Mouse (Mus musculus) intestine, embryonic 14.5 days (tissue): ENCODE measurements around the gene Trmt10b. TPM values are rescaled to one million over a fixed set of nuclear protein-coding genes. Genes with fewer than 3 reads are reported as not detected.

Experiments used
- ATAC-seq: fragments of 200-750 bp; cut with Nextera tagmentation; replicated peaks from 2 replicates; pipeline ENCODE4 v1.8.0; 2017; ENCODE audit warnings: low read depth, moderate number of reproducible peaks, moderate TSS enrichment, moderate library complexity; ENCODE audit not compliant: low FRiP score, low TSS enrichment
- DNase-seq: peaks from one replicate; pipeline ENCODE4 v3.0.0-alpha.2; 2018; ENCODE audit warnings: low spot score
- H3K27ac ChIP-seq: fragments of 300-500 bp; sonication (generic); 2 replicates; pipeline ENCODE4 v1.5.1; 2014; ENCODE audit warnings: low read depth, mild to moderate bottlenecking, control low read depth
- H3K27me3 ChIP-seq: fragments of 300-500 bp; sonication (generic); replicated peaks from 2 replicates; pipeline ENCODE4 v1.6.1; 2014; ENCODE audit warnings: low read length, control low read depth; ENCODE audit not compliant: control insufficient read depth, insufficient read depth
- H3K36me3 ChIP-seq: fragments of 300-500 bp; sonication (generic); 2 replicates; pipeline ENCODE4 v1.6.1; 2014; ENCODE audit warnings: low read length, control low read depth; ENCODE audit not compliant: control insufficient read depth, insufficient read depth
- H3K4me1 ChIP-seq: fragments of 300-500 bp; sonication (generic); replicated peaks from 2 replicates; pipeline ENCODE4 v1.6.1; 2014; ENCODE audit warnings: low read length, control low read depth, mixed read lengths; ENCODE audit not compliant: control insufficient read depth, insufficient read depth
- H3K4me2 ChIP-seq: fragments of 300-500 bp; sonication (generic); 2 replicates; pipeline ENCODE4 v1.6.1; 2014; ENCODE audit warnings: low read length
- H3K4me3 ChIP-seq: fragments of 300-500 bp; sonication (generic); 2 replicates; pipeline ENCODE4 v1.5.1; 2014; ENCODE audit warnings: low read depth, low read length, control low read depth, mixed read lengths
- H3K9ac ChIP-seq: fragments of 300-500 bp; sonication (generic); 2 replicates; pipeline ENCODE4 v1.6.1; 2014; ENCODE audit warnings: mild to moderate bottlenecking, low read length
- H3K9me3 ChIP-seq: fragments of 300-500 bp; sonication (generic); 2 replicates; pipeline ENCODE4 v1.6.1; 2016; ENCODE audit warnings: low read length, control low read depth; ENCODE audit not compliant: control insufficient read depth
- WGBS: fragments of 180-500 bp; shearing (Covaris S2); extraction: QIAGEN DNeasy Blood & Tissue Kit; methylation state at CpG from one replicate; pipeline ENCODE4 v1.1.7; 2014; 5-methylcytosine and 5-hydroxymethylcytosine counted together
- polyA plus RNA-seq: library from polyadenylated mRNA; unstranded; fragments of >200 nt; fragmentation: Nextera tagmentation; extraction: Ambion mirVana; gene quantifications from 2 replicates; pipeline ENCODE4 v1.2.1, GENCODE M21; 2014

Trmt10b gene
- polyA plus RNA-seq, result 18.8 and 19.8 TPM in 2 replicates

DNA sequence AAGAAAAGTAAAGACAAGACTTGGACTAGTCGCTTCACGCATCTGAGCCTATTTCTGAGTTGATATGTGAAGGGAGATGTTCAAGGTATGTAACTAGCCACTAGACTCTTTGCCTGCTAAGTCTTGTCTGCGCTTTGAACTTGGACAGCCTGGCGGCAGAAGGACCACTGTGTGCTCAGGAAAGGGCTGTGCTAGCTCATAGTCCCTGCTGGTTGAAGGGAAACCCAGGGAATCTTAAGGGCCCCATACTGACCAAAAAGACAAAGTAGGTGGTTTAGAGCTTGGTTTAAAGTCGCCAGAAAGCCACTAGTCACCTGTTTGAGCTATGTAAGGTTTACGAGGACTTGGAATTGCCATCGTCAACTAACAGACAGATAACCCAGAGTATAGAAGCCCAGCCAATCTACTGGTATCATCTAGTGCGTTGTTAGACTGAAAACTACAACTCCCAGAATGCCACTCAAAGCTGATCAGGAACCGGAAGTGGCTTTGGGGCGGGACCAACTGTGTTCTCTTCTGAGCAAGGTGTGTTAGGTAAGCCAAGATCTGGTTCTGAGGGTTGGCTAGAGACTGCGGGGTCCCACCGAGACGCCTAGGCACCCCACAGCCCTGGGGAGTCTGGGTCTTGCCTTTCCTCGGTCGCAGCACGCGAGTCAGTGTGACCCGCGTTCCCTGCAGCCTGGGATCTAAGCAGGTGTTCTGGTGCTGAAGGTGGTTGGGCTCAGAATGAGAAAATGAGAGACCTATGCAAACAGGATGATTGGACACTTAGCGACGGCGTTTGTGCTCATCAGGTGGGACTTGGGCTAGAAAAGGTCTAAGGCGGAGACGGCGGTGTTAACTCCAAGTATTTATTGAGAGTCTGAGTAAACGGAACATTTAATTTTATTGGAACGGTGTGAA is at the start of gene Trmt10b:
Gene Trmt10b, plus strand, starts transcription at position 466 of the 903 bp plus-strand sequence.
- Histone ChIP-seq H3K9me3 (no peaks in the 10 kb centered on the region), H3K4me1 (no peaks in the 10 kb centered on the region; the same call in 1 of the 2 replicates), H3K9ac (peak within 1 kb of the TSS; percentile 65), H3K27ac (no peak within 1 kb of the TSS), H3K4me2 (peak within 1 kb of the TSS; percentile 74), H3K36me3 (peaks cover 10% of the 10 kb centered on the region), H3K27me3 (no peaks in the 10 kb centered on the region), H3K4me3 (peak within 1 kb of the TSS; percentile 97)
- peak; percentile 84 for DNase-seq
- WGBS, result 17% methylated on average over 27 of the region's 27 CpGs
- ATAC-seq, result peak; percentile 83

DNA sequence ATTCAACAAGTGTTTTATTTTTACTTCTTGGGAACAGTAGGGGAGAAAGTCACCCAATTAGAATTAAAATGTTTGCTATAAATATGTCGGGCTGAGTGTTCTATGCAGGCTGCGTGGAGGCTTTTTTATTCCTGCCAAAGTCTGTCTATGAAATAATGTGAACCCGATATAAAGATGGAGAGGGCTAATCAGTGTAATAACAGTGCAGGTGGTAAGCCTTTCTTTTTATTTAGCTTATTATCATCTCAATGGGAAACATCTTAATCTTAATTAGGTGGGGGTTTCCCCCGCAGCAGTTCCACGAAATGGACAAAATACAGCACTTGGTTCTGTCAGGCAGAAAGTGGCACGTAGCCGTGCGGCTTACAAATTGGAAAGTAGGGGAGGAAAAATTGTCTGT is 45.7 kb upstream of the Trmt10b start:
- no peak overlapping the region for H3K27ac ChIP-seq
- H3K4me2 ChIP-seq, result no peak overlapping the region
- 0 out of 2 replicates have a peak, but pooled peaks cover 4% of the 10 kb centered on the region for H3K4me1 ChIP-seq
- no peak for DNase-seq
- no peak overlapping the region for H3K4me3 ChIP-seq
- H3K36me3 ChIP-seq, result no peaks in the 10 kb centered on the region
- H3K9ac ChIP-seq, result no peak overlapping the region
- no peak for ATAC-seq
- no peaks in the 10 kb centered on the region for H3K27me3 ChIP-seq
- WGBS, result 86% methylated on average over 8 of the region's 8 CpGs
- no peaks in the 10 kb centered on the region for H3K9me3 ChIP-seq

- no peaks in the 10 kb centered on the region for H3K9me3 ChIP-seq
- no peak overlapping the region for H3K27ac ChIP-seq
- no peak overlapping the region for H3K4me2 ChIP-seq
- no peak overlapping the region for H3K9ac ChIP-seq
- ATAC-seq (no peak), DNase-seq (no peak)
- no peak overlapping the region for H3K4me3 ChIP-seq
- 67% methylated on average over 9 of the region's 9 CpGs for WGBS
- no peaks in the 10 kb centered on the region for H3K27me3 ChIP-seq
- H3K4me1 ChIP-seq, result 0 out of 2 replicates have a peak, but pooled peaks cover 4% of the 10 kb centered on the region
- H3K36me3 ChIP-seq, result no peaks in the 10 kb centered on the region
Measured at GRCm38 (mm10) chr4:45252861-45253262, 44.1 kb upstream of the Trmt10b start.

- H3K27me3 ChIP-seq, result no peaks in the 10 kb centered on the region
- WGBS, result 54% methylated on average over 11 of the region's 11 CpGs
- no peak overlapping the region for H3K9ac ChIP-seq
- H3K4me3 ChIP-seq, result no peak overlapping the region
- DNase-seq (no peak), ATAC-seq (no peak)
- no peak overlapping the region for H3K4me2 ChIP-seq
- H3K4me1 ChIP-seq, result 0 out of 2 replicates have a peak, but pooled peaks cover 4% of the 10 kb centered on the region
- no peaks in the 10 kb centered on the region for H3K9me3 ChIP-seq
- no peaks in the 10 kb centered on the region for H3K36me3 ChIP-seq
- no peak overlapping the region for H3K27ac ChIP-seq
Measured at GRCm38 (mm10) chr4:45253839-45254601, 42.9 kb upstream of the Trmt10b start.

DNA sequence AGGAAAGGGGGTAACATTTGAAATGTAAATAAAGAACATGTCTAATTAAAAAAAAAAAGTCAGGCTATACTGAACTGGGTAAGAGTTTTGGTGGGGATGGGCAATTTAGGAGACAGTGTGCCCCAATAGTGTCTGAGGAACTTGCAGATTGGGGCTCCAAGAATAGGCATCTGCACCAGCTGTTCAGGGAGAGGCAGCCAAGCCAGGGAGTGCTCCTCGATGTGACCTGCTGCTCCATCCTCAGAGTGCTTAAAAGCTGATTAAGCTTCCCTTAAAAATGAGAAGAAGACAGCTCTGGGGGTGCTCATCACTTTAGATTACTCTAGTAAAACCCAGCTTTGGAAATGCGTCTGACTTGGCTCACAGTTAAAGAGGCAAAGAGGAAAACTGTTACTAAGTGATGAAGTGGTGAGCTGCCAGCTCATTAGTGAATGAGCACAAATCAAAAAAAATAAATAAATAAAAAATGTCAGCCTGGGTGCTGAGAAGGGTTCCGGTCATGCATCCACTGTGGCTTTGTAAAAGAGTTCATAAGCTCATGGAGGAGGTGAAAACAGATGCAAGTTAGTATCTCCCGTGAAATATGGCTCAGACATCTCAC is 37.6 kb upstream of the Trmt10b start:
- H3K4me3 ChIP-seq, result no peak overlapping the region
- H3K36me3 ChIP-seq, result no peaks in the 10 kb centered on the region
- H3K9ac ChIP-seq, result no peak overlapping the region
- WGBS, result 41% methylated on average over 4 of the region's 4 CpGs
- H3K9me3 ChIP-seq, result no peaks in the 10 kb centered on the region
- ATAC-seq (no peak), DNase-seq (no peak)
- H3K4me2 ChIP-seq, result no peak overlapping the region
- no peaks in the 10 kb centered on the region for H3K27me3 ChIP-seq
- H3K4me1 ChIP-seq, result peaks cover 13% of the 10 kb centered on the region
- H3K27ac ChIP-seq, result no peak overlapping the region

- H3K9me3 ChIP-seq, result no peaks in the 10 kb centered on the region
- ATAC-seq (no peak), DNase-seq (no peak)
- H3K36me3 ChIP-seq, result no peaks in the 10 kb centered on the region
- 83% methylated on average over 4 of the region's 4 CpGs for WGBS
- no peak overlapping the region for H3K4me2 ChIP-seq
- no peaks in the 10 kb centered on the region for H3K27me3 ChIP-seq
- no peak overlapping the region for H3K9ac ChIP-seq
- H3K4me1 ChIP-seq, result peaks cover 10% of the 10 kb centered on the region
- H3K27ac ChIP-seq, result no peak overlapping the region
- no peak overlapping the region for H3K4me3 ChIP-seq
Measured at GRCm38 (mm10) chr4:45261551-45261950, 35.4 kb upstream of the Trmt10b start.

- ATAC-seq (no peak), DNase-seq (no peak)
- Histone ChIP-seq H3K9ac (no peak overlapping the region), H3K27ac (no peak overlapping the region), H3K4me3 (no peak overlapping the region), H3K4me2 (no peak overlapping the region), H3K9me3 (no peaks in the 10 kb centered on the region), H3K27me3 (no peaks in the 10 kb centered on the region), H3K4me1 (peaks cover 9% of the 10 kb centered on the region), H3K36me3 (no peaks in the 10 kb centered on the region)
- WGBS, result 42% methylated on average over 3 of the region's 3 CpGs
Measured at GRCm38 (mm10) chr4:45267883-45268282, 29.0 kb upstream of the Trmt10b start.

- Histone ChIP-seq H3K27me3 (no peaks in the 10 kb centered on the region), H3K9me3 (no peaks in the 10 kb centered on the region), H3K27ac (peak overlapping the region; percentile 81), H3K36me3 (no peaks in the 10 kb centered on the region), H3K4me1 (peaks cover 9% of the 10 kb centered on the region), H3K4me2 (peak overlapping the region; percentile 35), H3K9ac (no peak overlapping the region), H3K4me3 (no peak overlapping the region)
- WGBS, result 34% methylated on average over 10 of the region's 10 CpGs
- DNase-seq (peak; percentile 67), ATAC-seq (peak; percentile 85)
Measured at GRCm38 (mm10) chr4:45271041-45271452, 25.9 kb upstream of the Trmt10b start.
